Mouse (Mus musculus): Measurements from ENCODE around the gene Nectin2. TPM values are rescaled to one million over a fixed set of nuclear protein-coding genes. Genes with fewer than 3 reads are reported as not detected.

Nectin2 gene
- polyA plus RNA-seq, 1 experiment from 2014 or later: 52.5 TPM

GRCm38 (mm10) chr7:19686521-19686920 is 63.8 kb downstream of the Nectin2 start:
- DNase-seq (ENCODE audit: low spot score) (no peak), ATAC-seq (ENCODE audit: low FRiP score) (no peak)
- Histone ChIP-seq H3K4me3 (ENCODE audit: low read depth, low read length) (no peak overlapping the region), H3K36me3 (ENCODE audit: control insufficient read depth, insufficient read depth, low read length) (no peaks in the 10 kb centered on the region), H3K9me3 (ENCODE audit: control insufficient read depth, low read length) (no peaks in the 10 kb centered on the region), H3K4me1 (replicated peaks; ENCODE audit: control insufficient read depth, insufficient read depth, low read length) (no peaks in the 10 kb centered on the region), H3K27me3 (ENCODE audit: control insufficient read depth, insufficient read depth, low read length) (no peaks in the 10 kb centered on the region), H3K27ac (ENCODE audit: low read depth, low read length) (no peak overlapping the region), H3K9ac (ENCODE audit: low read depth, low read length) (no peak overlapping the region), H3K4me2 (replicated peaks; ENCODE audit: low read depth, low read length) (no peak overlapping the region)
- WGBS: 90% methylated on average over 6 of the region's 6 CpGs

- Histone ChIP-seq H3K4me1 (replicated peaks; ENCODE audit: control insufficient read depth, insufficient read depth, low read length) (no peaks in the 10 kb centered on the region), H3K36me3 (ENCODE audit: control insufficient read depth, insufficient read depth, low read length) (no peaks in the 10 kb centered on the region), H3K9ac (ENCODE audit: low read depth, low read length) (no peak overlapping the region), H3K27ac (ENCODE audit: low read depth, low read length) (no peak overlapping the region), H3K4me2 (replicated peaks; ENCODE audit: low read depth, low read length) (no peak overlapping the region), H3K4me3 (ENCODE audit: low read depth, low read length) (no peak overlapping the region), H3K9me3 (ENCODE audit: control insufficient read depth, low read length) (no peaks in the 10 kb centered on the region), H3K27me3 (ENCODE audit: control insufficient read depth, insufficient read depth, low read length) (no peaks in the 10 kb centered on the region)
- ATAC-seq (ENCODE audit: low FRiP score) (no peak), DNase-seq (ENCODE audit: low spot score) (no peak)
- WGBS: 63% methylated on average over 4 of the region's 4 CpGs
These were observed 64.9 kb downstream of the Nectin2 start for GRCm38 (mm10) chr7:19685374-19685773.

GRCm38 (mm10) chr7:19683771-19684201 is 66.5 kb downstream of the Nectin2 start:
- Histone ChIP-seq H3K4me2 (replicated peaks; ENCODE audit: low read depth, low read length) (no peak overlapping the region), H3K9me3 (ENCODE audit: control insufficient read depth, low read length) (no peaks in the 10 kb centered on the region), H3K27me3 (ENCODE audit: control insufficient read depth, insufficient read depth, low read length) (no peaks in the 10 kb centered on the region), H3K27ac (ENCODE audit: low read depth, low read length) (no peak overlapping the region), H3K9ac (ENCODE audit: low read depth, low read length) (no peak overlapping the region), H3K4me1 (replicated peaks; ENCODE audit: control insufficient read depth, insufficient read depth, low read length) (no peaks in the 10 kb centered on the region), H3K36me3 (ENCODE audit: control insufficient read depth, insufficient read depth, low read length) (no peaks in the 10 kb centered on the region), H3K4me3 (ENCODE audit: low read depth, low read length) (no peak overlapping the region)
- no peak for ATAC-seq (ENCODE audit: low FRiP score)
- WGBS: 83% methylated on average over 6 of the region's 6 CpGs
- DNase-seq (ENCODE audit: low spot score): no peak

- Histone ChIP-seq H3K4me1 (replicated peaks; ENCODE audit: control insufficient read depth, insufficient read depth, low read length) (no peaks in the 10 kb centered on the region), H3K9ac (ENCODE audit: low read depth, low read length) (no peak overlapping the region), H3K4me3 (ENCODE audit: low read depth, low read length) (no peak overlapping the region), H3K27me3 (ENCODE audit: control insufficient read depth, insufficient read depth, low read length) (no peaks in the 10 kb centered on the region), H3K4me2 (replicated peaks; ENCODE audit: low read depth, low read length) (no peak overlapping the region), H3K27ac (ENCODE audit: low read depth, low read length) (no peak overlapping the region), H3K9me3 (ENCODE audit: control insufficient read depth, low read length) (no peaks in the 10 kb centered on the region), H3K36me3 (ENCODE audit: control insufficient read depth, insufficient read depth, low read length) (no peaks in the 10 kb centered on the region)
- ATAC-seq (ENCODE audit: low FRiP score) (no peak), DNase-seq (ENCODE audit: low spot score) (no peak)
- WGBS: 87% methylated on average over 3 of the region's 3 CpGs
These were observed 67.3 kb downstream of the Nectin2 start for GRCm38 (mm10) chr7:19682979-19683378.

- no peak within 1 kb of the TSS for H3K4me3 ChIP-seq (ENCODE audit: low read depth, low read length)
- ATAC-seq (ENCODE audit: low FRiP score) (no peak), DNase-seq (ENCODE audit: low spot score) (no peak)
- H3K36me3 ChIP-seq (ENCODE audit: control insufficient read depth, insufficient read depth, low read length): no peaks in the 10 kb centered on the region
- no peaks in the 10 kb centered on the region for H3K9me3 ChIP-seq (ENCODE audit: control insufficient read depth, low read length)
- 72% methylated on average over 8 of the region's 8 CpGs for WGBS
- no peak within 1 kb of the TSS for H3K9ac ChIP-seq (ENCODE audit: low read depth, low read length)
- no peak within 1 kb of the TSS for H3K4me2 ChIP-seq (replicated peaks; ENCODE audit: low read depth, low read length)
- H3K4me1 ChIP-seq (replicated peaks; ENCODE audit: control insufficient read depth, insufficient read depth, low read length): no peaks in the 10 kb centered on the region
- H3K27me3 ChIP-seq (ENCODE audit: control insufficient read depth, insufficient read depth, low read length): no peaks in the 10 kb centered on the region
- H3K27ac ChIP-seq (ENCODE audit: low read depth, low read length): no peak within 1 kb of the TSS
These were observed 69.0 kb downstream of the Nectin2 start, which contains the start of the genes Gm44805 and Apoc4 for GRCm38 (mm10) chr7:19681202-19681694. Gene Gm44805, minus strand, starts transcription at chr7:19681423. Gene Apoc4, minus strand, starts transcription at chr7:19681479.

GRCm38 (mm10) chr7:19680702-19681101 is 69.6 kb downstream of the Nectin2 start:
- H3K4me3 ChIP-seq (ENCODE audit: low read depth, low read length): no peak overlapping the region
- H3K9me3 ChIP-seq (ENCODE audit: control insufficient read depth, low read length): no peaks in the 10 kb centered on the region
- H3K36me3 ChIP-seq (ENCODE audit: control insufficient read depth, insufficient read depth, low read length): no peaks in the 10 kb centered on the region
- DNase-seq (ENCODE audit: low spot score) (no peak), ATAC-seq (ENCODE audit: low FRiP score) (no peak)
- H3K27me3 ChIP-seq (ENCODE audit: control insufficient read depth, insufficient read depth, low read length): no peaks in the 10 kb centered on the region
- H3K9ac ChIP-seq (ENCODE audit: low read depth, low read length): no peak overlapping the region
- H3K4me1 ChIP-seq (replicated peaks; ENCODE audit: control insufficient read depth, insufficient read depth, low read length): no peaks in the 10 kb centered on the region
- H3K27ac ChIP-seq (ENCODE audit: low read depth, low read length): no peak overlapping the region
- WGBS: 80% methylated on average over 2 of the region's 2 CpGs
- H3K4me2 ChIP-seq (replicated peaks; ENCODE audit: low read depth, low read length): no peak overlapping the region

GRCm38 (mm10) chr7:19678901-19679300 is 71.4 kb downstream of the Nectin2 start:
- Histone ChIP-seq H3K9me3 (ENCODE audit: control insufficient read depth, low read length) (no peaks in the 10 kb centered on the region), H3K4me1 (replicated peaks; ENCODE audit: control insufficient read depth, insufficient read depth, low read length) (no peaks in the 10 kb centered on the region), H3K9ac (ENCODE audit: low read depth, low read length) (no peak overlapping the region), H3K36me3 (ENCODE audit: control insufficient read depth, insufficient read depth, low read length) (no peaks in the 10 kb centered on the region), H3K27ac (ENCODE audit: low read depth, low read length) (no peak overlapping the region), H3K4me2 (replicated peaks; ENCODE audit: low read depth, low read length) (no peak overlapping the region), H3K4me3 (ENCODE audit: low read depth, low read length) (no peak overlapping the region), H3K27me3 (ENCODE audit: control insufficient read depth, insufficient read depth, low read length) (no peaks in the 10 kb centered on the region)
- DNase-seq (ENCODE audit: low spot score) (no peak), ATAC-seq (ENCODE audit: low FRiP score) (no peak)
- 92% methylated on average over 3 of the region's 3 CpGs for WGBS

GRCm38 (mm10) chr7:19677872-19678271 is 72.4 kb downstream of the Nectin2 start, which contains the start of gene Apoc2:
Gene Apoc2, minus strand, starts transcription at chr7:19677941.
- H3K36me3 ChIP-seq (ENCODE audit: control insufficient read depth, insufficient read depth, low read length): no peaks in the 10 kb centered on the region
- no peaks in the 10 kb centered on the region for H3K27me3 ChIP-seq (ENCODE audit: control insufficient read depth, insufficient read depth, low read length)
- no peak for ATAC-seq (ENCODE audit: low FRiP score)
- no peak within 1 kb of the TSS for H3K4me2 ChIP-seq (replicated peaks; ENCODE audit: low read depth, low read length)
- WGBS: 71% methylated on average over 8 of the region's 8 CpGs
- no peak within 1 kb of the TSS for H3K9ac ChIP-seq (ENCODE audit: low read depth, low read length)
- no peak within 1 kb of the TSS for H3K27ac ChIP-seq (ENCODE audit: low read depth, low read length)
- DNase-seq (ENCODE audit: low spot score): no peak
- no peaks in the 10 kb centered on the region for H3K9me3 ChIP-seq (ENCODE audit: control insufficient read depth, low read length)
- no peaks in the 10 kb centered on the region for H3K4me1 ChIP-seq (replicated peaks; ENCODE audit: control insufficient read depth, insufficient read depth, low read length)
- H3K4me3 ChIP-seq (ENCODE audit: low read depth, low read length): no peak within 1 kb of the TSS

- WGBS: 67% methylated on average over 1 of the region's 1 CpGs
- Histone ChIP-seq H3K9ac (ENCODE audit: low read depth, low read length) (no peak overlapping the region), H3K36me3 (ENCODE audit: control insufficient read depth, insufficient read depth, low read length) (no peaks in the 10 kb centered on the region), H3K4me1 (replicated peaks; ENCODE audit: control insufficient read depth, insufficient read depth, low read length) (no peaks in the 10 kb centered on the region), H3K4me3 (ENCODE audit: low read depth, low read length) (no peak overlapping the region), H3K9me3 (ENCODE audit: control insufficient read depth, low read length) (no peaks in the 10 kb centered on the region), H3K4me2 (replicated peaks; ENCODE audit: low read depth, low read length) (no peak overlapping the region), H3K27me3 (ENCODE audit: control insufficient read depth, insufficient read depth, low read length) (no peaks in the 10 kb centered on the region), H3K27ac (ENCODE audit: low read depth, low read length) (no peak overlapping the region)
- DNase-seq (ENCODE audit: low spot score) (no peak), ATAC-seq (ENCODE audit: low FRiP score) (no peak)
These were observed 73.6 kb downstream of the Nectin2 start for GRCm38 (mm10) chr7:19676662-19677061.

All from hindbrain, embryonic 11.5 days (tissue).